Mouse (Mus musculus): ENCODE results near the gene Inpp5a.

Gene Inpp5a

DNA sequence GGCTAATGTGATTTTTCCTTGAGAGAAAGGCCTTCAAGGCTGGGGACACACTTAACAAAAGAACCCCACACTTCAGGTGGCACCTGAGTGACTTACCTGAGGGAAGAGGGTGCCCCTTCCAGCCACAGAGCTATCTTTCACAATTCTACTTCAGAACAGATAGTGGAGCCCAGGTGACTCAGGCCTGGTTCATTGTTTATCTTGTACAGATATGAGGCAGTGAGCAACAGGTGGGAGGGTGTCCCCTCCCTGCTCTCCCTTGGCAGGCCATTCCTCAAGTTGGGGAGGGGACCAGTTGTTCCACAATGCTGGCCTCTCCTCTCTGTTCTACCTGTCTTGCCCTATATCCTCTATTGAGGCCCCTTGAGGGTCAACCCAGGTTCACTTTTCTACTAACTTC is 17.5 kb upstream of the Inpp5a start:
- no peak for DNase-seq

DNA sequence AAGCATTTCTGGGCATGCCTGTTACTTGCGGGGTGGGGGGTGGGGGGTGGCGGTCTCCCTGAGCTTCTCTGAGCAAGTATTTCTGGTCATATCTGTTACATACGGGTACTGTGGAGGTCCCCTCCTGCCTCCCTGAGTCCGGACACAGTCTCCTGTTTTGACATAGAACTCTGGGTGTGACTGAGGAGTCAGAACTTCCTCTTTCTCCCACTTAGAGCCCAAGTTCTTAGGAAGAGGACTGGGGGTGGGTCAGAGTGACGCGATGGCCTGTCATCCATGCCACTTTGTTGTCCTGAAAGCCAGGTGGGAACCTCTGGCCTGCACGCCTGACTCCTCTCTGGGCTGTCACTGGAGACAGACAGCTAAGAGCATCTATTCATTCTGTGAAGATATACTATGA is 11.5 kb upstream of the Inpp5a start:
- DNase-seq = no peak

DNA sequence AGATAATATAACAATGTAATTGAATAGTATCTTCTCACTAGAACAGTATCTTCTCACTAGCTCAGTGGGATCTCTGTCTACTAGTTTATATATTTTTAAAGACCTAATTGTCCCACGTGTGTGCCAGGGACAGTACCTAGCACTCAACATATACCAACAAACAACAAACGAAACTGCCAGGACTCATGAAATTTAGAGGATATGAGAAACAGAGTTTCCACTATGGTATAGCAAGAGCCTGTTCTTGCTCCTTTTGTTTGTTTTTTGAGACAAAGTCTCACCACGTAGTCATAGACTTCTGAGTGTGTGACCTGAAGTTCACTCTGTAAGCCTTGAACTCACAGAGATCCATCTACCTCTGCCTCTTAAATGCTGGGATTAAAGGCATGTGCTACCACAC is 10.6 kb upstream of the Inpp5a start:
- DNase-seq = no peak

DNA sequence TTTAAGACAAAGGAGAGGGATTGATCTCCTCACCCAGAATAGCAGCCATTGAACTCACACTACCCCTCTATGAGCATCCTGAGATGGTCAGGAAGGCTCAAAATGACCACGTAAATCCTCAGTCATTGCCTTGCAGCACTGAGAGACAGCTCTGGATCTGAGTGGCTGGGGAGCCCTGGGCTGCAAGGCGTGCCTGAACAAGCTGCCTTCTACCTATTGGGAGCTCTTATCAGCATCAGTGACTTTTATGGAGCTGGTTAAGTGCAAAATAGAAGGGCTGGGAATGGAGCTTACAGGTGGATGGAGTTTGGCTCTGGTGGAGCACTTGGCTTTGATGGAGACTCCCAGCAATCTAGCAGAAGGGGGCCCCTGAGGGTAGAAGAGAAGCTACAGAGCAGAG is 9.2 kb upstream of the Inpp5a start:
- DNase-seq = no peak

DNA sequence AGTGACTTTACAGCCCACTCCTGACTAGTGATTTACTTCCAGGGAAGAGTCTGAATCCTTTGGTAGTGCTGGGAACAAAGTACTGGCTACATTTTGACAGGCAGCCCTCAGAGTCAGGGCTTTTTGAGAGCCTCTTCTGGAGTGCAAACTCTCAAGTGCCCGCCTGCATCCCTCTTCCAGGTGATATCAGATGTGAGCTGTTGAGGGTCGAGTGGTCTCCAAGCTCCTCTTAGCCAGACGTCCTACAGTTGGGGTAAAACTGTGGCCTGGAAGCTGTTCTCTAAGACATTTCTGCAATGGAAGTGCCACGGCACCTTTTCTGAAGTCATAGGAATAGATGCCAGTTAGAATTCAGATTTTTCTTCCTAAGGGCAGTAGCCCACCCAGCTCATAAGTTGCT is 8.7 kb upstream of the Inpp5a start:
- no peak for DNase-seq

DNA sequence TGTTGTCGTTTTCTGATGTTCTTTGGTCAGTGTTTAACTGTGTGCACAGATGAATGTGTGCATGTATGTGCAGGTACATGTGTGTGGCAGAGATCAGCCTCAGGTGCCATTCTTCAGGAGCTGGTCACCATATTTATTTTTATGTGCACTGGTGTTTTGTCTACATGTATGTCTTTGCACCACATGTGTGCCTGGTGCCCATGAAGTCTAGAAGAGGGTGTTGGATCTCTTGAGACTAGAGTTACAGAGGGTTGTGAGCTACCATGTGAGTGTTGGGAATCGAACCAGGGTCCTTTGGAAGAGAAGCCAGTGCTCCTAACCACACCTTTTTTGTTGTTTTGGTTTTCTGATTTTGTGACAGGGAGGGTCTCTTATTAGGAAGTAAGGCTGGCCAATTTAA is 7.0 kb upstream of the Inpp5a start:
- DNase-seq = no peak

DNA sequence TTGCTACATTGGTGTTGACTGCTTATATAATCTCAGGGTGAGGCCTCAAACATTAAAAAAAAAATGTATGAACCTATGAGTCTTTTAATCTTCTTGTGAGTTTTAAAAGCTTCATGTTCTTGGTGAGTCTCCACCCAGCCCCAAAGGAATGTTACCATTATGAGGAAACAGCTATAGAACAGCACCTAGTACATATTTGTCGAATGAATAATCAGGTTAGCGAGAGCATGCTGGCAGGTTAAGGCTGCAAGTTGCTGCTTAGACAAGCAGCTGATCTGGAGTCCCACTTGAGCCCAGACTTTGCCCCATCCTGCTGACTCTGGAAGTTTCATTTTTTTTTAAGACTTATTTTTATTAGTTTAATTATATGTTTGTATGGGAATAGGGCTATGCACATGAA is 6.1 kb upstream of the Inpp5a start:
- DNase-seq = no peak

DNA sequence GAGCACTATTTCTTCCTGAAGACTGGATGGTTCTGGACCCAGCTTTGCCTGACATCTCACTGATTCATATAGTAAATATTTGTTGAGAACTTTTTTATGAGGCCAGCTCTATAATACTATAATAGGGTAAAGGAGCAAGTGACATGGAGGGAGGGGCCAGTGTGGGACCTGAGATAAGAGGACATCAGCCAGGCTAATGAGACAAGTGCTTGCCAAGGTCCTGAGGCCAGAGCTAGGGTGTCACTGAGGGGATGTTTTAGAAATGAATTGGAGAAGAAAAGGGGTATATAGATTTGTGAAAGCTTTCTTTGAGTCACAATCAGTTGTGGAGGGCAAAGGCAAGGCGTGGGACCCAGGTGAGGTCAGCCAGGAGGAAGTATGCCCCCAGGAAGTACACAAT is 4.4 kb upstream of the Inpp5a start:
- no peak for DNase-seq

DNA sequence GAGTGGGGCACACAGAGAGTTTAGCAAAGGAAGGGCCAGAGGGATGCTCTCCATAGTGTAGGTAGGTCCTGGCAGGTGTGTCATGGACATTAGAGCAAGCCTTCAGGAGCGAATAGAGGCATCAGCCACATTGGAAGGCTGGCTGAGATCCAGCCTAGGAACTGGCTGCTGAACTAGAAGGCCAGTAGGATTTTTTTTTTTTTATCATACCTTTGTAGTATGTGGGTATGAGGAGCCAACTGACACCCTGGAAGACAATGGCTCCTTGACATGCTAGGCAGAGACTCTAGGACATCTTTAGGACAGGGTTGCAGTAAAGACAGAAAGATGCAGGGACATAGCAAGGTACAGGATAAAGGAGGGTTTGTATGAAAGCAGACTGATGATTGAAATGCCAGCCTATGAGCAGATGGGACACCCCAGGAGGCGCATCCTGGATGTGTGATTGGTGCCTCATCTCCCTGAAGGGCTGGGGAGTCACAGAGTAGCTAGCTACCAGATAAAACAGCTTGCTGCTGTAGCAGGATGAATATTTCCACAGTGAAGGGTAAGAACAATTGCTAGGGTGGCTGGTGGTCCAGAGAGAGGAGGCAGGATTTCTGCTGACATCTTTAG is 3.9 kb upstream of the Inpp5a start:
- DNase-seq = no peak

DNA sequence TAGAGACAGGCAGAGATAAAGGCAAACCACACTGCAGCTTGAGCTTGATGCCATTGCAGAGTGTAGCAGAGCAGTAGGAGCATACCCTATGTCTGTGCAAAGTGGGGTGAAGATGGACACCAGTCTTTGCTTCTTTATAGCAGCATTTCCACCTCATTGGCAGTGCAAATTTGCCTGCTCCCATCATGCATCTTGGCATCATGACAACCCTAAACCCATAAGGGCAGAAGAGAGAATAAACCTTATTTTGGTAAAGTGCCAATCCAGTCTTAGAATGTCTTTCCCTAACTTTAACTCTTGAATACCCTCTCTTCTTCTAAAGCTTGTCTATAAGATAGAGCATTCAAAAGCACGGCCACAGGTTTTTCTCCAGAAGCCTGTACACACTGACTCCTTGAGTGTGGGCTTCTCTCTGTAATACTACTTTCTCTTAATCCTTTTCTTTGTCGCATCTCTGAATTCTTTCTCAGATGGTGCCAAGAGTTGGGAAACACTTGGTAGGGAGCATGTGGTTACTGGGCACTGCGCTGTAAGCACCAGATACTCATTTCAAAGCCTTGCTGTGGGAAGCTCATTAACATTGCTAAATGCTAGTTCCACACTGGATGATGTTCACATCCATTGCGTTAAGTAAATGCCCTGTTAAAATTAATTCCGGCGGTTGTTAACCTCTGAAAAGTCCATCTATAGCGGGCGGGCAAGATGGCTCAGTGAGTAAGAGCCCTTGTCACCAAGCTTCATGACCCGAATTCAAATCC is 1.8 kb upstream of the Inpp5a start:
- DNase-seq = no peak

DNA sequence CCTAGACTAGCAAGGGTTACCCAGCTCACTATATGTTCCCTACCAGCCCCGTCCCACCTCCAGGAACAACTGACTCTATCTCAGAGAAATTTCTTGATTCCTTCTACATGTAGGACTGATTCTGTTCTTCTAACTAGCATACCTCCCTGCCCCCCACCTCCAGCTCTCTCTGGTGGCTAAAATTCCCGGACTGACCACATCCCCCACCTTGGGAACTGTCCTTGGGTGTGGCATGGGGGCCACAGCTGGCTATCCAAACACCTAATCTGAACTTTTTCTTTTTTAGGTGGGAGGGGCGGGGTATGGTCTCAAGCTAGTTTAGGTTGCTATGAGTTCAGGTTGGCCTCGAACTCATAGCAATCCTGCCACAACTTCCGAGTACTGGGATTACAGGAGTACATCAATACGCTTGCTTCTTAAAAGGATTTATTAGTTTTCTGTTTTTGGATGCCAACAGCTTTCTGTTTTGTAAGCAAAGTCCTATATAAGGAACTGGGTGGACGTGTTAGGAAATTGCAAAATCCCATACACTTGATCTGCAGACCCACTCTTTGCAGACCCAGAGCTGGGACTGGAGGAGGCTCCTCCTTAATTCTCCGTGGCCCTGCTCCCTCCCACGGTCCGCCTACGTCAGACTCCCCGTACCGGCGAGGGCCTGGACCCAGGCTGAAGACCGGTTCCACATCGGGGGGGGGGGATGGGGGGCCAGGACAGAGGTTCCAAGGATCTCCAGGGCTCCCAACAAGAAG is 814 bp upstream of the Inpp5a start:
- no peak for DNase-seq

DNA sequence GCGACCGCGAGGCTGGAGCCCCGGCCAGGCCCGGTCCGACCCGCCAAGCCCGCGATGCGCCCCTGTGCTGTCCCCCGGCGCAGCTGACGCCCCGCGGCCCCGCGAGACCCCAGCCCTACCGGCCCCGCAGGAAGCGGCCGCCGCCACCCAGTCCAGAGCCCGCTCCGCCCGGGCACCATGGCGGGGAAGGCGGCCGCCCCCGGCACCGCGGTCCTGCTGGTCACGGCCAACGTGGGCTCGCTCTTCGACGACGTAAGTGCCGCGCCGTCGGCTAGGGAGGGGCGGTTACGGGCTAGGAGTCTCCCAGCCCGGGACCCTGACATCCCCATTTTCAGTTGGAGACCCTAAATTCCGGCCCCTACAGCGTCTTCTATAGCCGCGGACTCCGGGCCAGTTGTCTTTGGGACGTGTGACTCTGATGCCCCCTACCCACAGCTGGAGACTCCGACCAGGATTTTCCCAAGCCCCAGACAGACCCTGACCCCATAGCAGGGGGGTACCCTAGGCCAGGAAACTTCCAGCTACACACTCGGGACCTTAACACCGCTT is 378 bp downstream of the Inpp5a start:
- peak; percentile 72 for DNase-seq

DNA sequence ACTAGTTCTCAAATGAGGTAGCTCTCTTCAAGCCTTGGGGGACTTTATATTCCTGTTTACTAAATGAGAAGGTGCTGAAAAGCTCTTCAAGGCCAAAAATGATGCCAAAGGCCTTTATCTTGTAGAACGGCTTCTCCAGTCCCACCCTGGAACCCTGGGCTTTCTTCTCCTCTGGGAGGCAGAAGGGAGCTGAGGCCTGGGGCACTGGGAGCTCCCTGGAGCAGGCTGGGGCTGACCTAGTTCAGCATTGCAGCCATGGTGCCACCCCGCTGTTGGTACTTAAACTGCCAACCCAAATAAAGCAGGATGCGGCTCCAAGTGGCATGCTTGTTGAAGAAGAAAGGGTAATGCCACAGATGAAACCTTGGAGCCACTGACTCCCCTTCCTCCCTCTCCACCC is 1.5 kb downstream of the Inpp5a start:
- DNase-seq = no peak

DNA sequence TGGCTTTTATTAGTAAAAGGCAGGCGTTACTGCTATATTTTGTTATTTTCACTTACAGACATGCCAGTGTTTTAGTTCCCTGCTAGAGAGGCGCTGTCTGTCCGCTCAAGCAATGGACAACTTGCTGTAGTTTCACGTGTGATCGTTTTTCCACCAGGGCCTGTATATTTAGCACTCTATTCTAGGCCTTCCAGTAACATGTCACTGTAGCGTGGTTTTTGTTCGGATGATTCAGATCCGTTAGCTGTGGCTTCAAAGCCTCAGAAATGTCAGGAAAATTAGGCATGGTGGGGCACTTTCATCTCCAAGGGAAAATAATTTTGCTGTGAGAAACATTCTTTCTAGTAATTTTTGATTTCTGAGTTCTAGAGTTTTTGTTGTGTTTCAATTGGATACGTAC is 2.0 kb downstream of the Inpp5a start:
- DNase-seq = no peak

DNA sequence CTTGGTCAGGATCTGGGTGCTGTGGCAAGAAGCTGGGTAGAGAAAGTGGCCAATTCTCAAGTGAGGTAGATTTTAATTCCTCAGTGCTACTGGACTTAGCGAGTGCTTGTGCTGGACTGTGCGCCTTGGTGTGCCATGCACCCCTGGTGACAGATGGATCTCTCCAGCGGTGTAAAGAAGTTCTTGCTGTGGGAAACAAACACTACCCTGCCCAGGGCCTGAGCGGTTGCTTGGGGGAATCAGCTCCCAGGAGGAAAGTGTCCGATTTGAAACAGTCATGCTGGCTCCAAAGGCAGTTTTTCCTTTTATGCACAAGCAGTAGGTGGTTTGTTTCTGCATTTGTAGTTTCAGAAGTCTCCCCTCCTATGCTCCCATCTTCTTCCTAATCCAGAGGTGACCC is 2.8 kb downstream of the Inpp5a start:
- DNase-seq = no peak

DNA sequence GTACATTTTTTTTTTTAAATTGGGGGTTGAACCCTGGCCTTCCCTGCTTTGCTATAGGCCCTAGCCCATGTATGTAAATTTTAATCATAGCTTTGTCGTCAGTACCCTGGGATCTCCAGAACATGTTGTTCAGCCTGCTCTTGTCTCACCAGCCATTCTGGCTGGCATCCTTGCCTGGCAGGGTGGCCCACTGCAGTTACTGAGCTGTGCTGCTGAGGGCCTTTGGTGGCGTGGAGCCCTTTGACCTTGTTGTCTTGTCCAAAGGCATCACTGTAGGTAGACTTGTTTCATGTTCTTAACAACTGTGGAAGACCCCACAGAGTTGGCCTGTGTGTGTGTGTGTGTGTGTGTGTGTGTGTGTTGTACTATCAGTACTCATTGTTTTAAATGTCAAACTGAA is 3.2 kb downstream of the Inpp5a start:
- no peak for DNase-seq

DNA sequence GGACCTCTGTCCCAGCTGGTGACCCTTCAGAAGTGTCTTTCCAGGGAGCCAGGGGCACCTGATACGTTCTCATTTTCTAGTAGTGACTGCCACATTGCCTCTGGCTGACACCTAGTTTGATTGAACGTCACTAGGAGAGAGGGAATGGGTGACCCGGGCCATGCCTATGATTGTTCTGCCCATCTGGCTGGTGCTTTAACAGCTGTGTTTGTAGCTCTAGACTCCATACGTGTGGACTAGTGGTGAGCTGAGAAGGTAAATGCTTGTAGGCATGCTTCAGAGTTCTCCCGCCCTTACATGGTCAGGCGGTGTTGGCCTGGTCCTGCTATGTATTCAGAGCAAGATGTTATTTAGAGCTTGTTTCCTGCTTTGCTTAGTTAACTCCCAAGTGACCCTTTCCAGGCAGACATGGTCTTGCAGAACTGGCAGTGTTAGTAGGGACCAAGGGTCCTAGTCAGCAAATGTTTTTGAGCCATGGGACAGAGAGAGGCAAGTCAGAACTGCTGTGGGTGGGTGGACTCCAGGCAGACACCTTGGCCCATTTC is 3.9 kb downstream of the Inpp5a start:
- no peak for DNase-seq

DNA sequence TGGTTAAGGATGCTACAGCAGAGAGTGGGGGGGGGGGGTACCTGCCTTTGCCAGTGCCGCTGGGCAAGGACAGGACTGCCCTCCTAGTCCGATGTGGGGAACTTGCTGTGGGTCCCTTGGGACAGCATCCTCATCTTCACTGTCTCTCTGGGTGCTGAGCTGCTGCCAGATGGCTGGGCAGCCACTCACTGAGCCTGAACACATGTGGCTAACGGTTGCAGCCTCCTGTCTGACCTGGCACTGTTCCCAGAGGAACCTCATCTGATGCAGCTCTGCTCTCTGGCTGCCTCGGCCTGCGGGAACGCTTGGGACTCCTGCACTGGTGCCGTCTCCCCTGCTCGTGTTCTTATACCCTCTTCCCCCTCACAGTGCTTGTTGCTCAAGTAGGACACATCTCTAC is 8.6 kb downstream of the Inpp5a start:
- no peak for DNase-seq

DNA sequence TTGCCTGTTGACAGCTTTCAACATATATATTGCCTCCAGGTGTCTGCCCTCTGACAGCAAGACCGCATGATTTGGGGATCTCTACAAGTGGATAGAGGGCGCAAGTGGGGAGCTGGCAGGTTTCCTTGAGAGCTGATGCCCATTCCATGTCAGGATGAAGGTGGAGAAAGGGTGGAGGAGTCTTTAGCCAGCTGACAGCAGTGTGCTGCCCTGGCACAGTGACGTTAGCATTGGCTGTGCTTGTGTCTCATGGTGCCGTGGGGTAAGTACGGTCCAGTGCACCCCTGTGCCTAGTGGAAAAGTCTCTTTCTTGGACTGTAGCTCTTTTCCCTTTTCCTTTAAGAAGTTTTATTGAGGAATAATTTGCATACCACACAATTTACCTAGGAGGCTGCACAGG is 9.2 kb downstream of the Inpp5a start:
- DNase-seq = no peak

DNA sequence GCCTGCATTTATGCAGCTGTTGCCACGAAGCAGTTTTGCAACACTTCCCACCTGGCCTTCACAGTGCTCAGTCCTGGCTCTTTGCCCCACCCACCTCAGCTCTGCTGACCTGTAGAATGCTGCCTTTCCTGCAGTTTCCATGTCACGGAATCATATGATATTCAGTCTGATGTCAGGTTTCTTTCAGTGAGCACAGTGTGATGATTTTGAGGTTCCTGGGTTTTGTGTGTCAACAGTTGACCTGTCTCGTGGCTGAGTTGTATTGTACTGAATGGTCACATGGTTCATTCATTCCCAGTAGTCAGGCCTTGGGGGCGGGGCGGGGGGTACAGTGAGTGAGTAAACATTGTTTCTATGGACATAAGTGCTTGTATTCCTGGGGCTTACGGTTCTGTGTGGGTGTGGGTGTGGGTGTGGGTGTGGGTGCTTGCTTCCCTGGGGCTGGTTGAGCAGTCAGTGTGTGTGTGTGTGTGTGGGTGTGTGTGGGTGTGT is 9.7 kb downstream of the Inpp5a start:
- no peak for DNase-seq

DNA sequence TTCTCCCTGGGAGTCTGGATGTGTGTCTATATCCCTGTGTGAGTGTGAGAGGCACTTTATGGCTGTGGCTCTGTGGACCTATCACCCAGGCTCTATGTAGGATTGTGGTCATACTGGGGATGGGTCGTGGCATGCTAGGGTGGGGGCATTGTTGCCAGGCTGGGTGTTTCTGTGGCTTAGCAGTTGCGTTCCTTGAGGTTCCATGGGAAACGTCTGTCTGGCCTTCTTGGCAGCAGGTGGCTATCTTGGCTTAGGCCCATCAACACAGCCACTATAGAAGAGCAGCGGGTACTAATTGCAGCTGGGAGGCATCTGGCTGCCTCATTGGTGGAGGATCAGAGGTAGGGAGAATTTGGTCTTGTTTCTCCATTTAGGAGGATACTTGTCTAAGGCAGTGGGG is 10.7 kb downstream of the Inpp5a start:
- no peak for DNase-seq

DNA sequence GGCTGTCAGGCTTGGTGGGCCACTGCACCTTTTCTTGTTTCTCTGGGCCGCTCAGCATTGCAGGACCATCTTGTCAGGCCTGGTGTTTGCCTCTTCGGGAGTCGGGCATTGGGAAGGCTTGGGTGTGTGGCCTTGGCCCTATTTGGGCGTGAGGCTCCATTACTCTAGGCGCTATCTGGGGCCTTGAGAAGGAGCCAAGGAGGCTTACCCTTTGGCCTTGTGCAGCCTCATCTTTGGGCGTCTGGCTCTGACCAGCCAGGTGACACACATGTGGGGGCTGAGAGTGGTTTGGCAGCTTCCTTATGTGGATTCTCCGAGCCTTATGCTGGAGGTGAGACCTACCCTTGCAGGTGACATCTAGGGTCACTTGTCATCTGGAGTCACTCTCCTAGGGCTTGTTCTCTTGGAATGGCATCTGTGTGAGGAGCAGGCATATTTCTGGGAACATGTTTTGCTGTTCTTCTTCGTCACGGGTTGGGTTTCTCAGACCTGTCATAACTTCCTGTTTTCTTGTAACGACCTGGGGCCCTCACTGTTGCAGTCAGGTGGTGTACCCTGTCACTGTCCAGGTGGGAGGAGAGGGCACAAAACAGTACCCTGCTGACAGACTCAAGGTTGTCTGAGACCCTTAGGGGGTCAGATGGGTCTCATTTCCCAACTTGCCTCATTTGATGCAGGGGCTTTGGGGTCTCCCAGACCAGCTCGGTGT is 11.2 kb downstream of the Inpp5a start:
- DNase-seq = no peak

DNA sequence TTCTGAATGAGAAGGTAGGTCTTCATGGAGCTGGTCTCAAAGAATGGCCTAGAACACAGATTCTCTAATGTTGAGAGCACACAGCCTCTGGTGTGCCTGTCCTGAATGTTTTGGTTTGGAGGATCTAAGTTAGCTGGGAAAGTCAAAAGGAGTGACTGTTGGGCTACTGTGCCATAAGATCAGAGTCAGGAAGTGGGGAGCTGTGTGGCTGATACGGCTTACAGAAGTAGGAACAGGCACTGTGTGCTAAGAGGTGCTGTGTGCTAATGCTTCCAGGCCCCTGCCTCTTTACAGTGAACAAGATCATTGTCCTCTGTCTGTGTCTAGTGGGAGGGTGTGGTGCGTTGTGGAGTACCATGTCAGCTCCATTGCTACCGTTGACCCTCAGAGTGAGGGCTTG is 12.0 kb downstream of the Inpp5a start:
- DNase-seq = no peak

Data from embryo, embryonic 11 days (tissue).